Mouse (Mus musculus): ENCODE results near the gene Lgals4.
A peak's percentile ranks its signal among the peaks of the same experiment; 100 is the strongest.

The Lgals4 gene

DNA sequence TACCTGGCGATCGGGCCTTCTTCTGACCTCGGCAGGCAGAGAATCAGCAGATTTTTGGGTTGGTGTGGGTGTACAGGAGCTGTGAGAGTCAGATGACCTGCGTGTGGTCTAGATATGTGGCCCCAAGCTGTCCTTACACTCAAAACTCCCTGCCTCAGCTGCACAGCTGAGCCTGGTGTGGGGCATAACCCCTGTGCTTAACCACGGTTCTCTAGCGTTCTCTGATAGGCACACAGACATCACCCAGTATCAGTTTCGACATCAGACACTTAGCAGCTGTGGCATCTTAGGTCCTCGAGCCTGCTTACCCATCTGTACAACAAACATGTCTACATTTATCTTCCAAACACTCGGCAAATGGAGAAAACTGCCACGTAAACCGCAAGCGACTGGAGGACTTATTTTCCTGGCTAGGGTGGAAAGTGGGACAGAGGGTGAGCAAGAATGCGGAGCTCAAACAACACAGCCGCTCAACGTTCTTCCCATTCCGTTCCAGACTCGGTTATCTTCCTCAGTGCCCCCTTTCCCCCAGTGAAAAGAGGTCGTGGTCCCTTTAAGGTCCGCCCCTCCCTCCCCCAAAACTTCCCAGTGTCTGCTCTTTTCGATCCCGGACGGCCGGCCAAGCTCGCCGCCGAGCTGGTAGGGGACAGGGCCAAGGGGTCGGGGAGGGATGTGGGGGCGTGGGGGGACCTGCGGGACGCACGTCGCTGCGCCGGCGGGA lies 25.3 kb upstream of the Lgals4 start, which contains the start of gene Hnrnpl:
TSS of gene Hnrnpl (plus strand) at position 321 of the 721 bp plus-strand sequence.
- peak; percentile 78 for DNase-seq (ENCODE audit: low read depth)

DNA sequence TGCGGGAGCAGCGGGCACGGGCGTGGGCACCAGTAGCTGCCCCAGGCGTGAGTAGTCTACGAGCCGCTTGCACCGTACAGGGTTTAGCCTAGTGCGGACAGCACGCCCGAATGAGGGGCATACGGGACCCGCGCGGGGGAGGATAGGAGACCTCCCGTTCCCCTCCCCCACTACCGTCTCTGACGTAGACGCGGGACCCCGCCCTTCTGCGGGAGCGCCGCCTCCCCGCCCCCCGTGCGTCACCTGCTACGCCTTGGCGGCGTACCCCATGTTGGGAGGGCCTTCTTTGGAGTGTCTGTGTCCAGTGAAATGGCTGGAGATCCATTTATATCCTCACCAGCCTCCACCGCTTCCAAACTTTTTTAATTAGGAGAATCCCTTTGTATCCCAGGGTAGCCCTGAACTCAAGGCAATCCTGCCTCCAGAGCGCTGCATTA lies 24.7 kb upstream of the Lgals4 start:
- peak; percentile 94 for DNase-seq (ENCODE audit: low read depth)

DNA sequence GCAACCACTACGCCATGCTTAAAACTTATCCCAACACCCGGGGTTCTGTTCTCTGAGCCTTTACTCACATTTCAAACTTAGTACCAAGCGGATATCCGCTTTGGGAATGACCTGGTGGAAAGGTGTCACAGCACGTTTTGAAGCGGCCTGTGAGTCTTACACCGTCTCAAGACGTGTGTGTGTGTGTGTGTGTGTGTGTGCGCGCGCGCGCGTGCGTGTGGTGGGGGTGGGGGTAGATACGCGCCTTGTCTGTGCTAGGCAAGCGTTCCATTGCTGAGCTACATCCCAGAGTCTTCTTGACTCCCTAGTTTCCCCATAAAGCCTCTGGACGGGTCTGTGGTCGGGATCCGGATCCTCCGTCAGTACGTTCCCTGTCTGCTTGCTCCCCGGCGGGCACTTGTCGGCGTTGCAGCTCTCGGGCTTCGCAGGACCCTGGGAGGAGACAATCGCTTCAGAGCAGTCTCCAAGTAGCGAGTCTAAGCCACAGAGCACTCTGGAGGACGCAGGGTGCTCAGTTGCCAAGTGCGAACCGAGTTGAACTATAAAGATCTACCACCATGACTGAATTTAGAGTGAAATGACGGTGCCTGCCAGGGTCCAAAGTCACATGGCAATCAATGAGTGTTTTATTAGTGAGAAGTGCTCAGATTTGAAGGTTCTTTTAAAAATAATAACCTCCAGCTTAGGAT lies 24.1 kb upstream of the Lgals4 start:
- peak; percentile 92 for DNase-seq (ENCODE audit: low read depth)

DNA sequence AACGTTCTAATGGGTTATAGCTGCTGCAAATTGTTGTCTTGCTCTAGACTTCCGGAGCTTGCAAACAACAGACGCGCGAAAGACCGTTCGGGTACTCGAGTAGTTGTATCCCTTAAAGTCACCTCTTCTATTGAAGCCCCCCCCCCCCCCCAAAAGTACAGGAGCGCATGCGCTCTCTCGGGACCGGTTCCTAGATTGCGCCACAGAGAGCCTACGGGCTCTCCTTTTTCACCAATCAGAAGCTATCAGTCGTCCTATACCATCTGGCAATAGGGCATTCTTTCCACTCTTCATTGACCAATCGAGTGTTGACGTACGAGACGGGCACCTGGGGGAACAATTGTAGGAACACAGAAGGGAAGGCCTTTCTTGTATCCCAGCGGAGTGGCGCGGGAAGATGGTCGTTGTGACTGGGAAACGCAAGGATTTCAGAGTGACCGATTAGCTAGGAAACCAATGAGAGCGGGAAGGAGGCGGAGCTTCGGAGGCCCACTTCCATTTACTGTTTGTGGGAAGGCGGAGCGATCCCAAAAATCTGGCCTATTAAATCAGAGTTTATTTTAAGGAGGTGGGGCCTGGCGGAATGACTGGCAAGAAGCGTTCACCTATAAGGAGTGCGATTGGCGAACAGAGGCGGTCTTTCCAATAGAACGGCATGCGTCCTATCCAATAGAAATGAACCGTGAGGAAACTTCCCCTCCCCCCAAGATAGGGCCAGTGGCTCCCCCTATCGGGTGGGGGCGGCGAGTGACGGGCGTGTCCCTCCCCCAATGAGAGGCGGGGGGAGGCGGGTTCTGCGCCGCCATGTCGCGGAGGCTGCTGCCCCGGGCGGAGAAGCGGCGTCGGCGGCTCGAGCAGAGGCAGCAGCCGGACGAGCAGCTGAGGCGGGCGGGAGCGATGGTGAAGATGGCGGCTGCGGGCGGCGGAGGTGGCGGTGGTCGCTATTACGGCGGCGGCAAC lies 23.3 kb upstream of the Lgals4 start:
- DNase-seq (ENCODE audit: low read depth) = peak; percentile 100

DNA sequence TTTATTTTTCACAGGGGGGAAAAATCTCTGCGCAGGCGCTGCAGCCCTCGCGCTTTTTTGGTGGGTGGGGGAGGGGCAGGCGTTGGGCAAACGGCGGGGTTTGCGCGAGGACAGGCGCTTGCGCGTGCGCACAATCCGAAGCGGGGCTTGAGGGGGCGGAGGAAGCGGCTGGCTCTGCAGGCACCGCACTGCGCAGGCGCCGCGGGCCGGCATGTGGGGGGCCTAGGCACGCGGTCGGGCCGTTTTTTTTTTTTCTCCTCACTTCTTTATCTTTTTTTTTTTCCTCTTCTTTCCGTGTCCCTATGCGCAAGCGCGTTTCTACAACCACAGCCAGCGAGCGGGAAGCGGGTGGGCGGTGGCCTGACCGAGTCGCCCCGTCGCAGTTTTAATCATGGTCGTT lies 22.4 kb upstream of the Lgals4 start:
- peak; percentile 97 for DNase-seq (ENCODE audit: low read depth)

DNA sequence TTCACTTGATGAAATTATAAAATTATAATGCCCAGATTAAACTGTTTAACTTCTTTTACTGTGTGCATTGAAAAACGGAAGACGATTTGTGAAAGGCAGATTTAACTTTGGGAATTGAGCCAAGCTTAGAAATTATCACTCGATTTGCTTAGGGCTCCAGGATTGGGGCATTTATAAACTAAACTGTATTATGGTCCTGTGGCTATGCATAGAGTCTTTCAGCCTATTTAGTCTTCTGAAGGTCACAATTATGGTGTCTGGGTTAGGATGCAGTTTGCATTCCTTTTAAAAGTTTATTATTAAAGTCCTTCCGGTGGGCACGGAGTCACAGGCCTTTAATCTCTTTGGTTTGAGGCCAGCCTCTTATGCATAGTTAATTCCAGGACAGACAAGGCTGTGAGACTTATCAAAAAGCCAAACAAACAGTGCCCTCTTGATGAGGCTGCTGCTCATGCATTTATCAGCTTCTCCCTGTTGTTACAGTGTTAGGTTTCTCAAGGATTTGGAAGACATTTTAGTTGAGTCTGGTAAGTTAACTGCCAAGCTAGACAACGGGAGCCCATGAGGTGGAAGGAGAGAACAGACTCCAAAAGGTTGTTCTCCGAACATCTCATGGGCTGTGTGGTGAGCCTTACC lies 21.9 kb upstream of the Lgals4 start:
- DNase-seq (ENCODE audit: low read depth) = no peak

DNA sequence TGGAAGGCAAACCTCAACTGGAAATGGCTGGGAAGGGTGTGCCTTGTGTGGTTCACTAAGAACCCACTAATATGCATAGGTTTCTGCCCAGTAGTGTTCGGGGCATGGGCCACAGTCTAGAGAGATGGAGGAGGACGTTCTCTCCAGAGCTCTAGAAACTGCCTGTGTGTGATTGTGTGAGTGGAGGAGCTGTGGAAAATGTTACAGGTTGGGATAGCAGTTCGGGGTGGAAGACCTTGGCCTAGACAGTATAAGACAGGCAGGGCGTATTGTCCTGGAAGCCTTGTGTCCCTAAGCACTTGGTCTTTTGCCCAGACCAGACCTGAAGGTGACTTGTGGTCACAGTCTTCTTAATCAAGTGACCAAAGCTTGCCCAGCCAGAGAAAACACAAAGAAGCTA lies 21.2 kb upstream of the Lgals4 start:
- no peak for DNase-seq (ENCODE audit: low read depth)

DNA sequence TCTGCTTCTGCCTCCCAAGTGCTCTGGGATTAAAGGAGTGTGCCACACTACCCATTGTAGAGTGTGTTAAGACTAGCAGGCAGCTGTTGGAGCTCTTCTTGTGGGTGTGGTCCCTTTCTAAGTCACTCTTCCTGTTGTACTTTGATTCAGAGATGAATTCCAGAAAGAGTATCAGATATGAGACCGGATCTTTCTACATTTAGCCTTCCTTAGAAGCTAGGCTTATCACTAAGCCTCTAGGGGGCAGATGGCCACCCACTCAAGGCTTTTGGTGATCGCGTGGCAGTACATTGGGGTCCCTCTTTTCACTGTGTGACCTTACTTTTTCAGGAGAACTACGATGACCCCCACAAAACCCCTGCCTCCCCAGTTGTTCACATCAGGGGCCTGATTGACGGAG lies 20.7 kb upstream of the Lgals4 start:
- peak; percentile 71 for DNase-seq (ENCODE audit: low read depth)

DNA sequence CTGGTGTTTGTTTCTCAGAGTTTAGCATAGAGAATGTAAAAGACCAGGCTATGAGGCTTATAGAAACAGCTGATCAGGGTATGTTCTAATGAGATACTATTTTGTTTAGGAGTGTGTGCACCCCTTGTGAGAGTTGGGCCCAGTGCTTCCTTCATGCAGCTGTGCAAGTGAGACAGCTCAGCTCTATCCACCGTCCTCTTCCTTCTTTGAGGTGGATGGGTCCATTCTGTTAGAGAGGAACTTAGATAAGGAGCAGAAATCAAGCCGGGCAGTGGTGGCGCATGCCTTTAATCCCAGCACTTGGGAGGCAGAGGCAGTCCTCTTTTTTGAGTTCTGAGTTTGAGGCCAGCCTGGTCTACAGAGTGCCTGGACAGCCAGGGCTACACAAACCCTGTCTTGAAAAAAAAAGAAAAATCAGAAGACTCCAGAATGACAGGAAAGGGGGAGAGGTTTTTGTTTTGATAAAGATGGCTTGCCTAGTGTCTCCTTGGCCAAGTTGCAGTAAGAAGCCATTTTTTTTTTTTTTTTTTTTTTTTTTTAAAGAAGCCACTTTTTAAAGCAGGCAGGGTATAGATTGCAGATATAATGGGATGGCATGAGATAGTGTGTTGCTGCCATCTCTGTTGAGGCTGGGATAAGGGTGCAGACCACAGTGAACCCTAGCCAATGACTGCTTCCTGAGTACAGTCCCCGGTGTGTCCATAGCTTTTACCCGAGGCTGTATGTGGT lies 19.2 kb upstream of the Lgals4 start:
- DNase-seq (ENCODE audit: low read depth) = no peak

DNA sequence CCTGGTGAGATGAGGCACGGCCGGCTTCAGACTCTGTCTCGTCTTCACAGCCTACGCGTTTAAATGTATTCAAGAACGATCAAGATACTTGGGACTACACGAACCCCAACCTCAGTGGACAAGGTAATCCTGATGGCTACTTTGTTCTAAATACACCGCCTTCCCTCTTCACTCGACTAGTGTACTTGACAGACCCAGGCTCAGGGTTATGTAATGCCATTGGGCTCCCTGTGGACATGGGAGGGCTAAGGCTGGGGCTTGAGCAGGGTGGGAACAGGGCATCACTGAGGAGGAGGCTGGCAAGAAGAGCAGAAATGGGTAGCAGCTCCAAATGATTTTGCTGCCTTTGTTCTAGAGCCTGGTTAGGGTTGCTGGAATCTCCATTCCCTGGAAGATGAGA lies 18.4 kb upstream of the Lgals4 start:
- no peak for DNase-seq (ENCODE audit: low read depth)

DNA sequence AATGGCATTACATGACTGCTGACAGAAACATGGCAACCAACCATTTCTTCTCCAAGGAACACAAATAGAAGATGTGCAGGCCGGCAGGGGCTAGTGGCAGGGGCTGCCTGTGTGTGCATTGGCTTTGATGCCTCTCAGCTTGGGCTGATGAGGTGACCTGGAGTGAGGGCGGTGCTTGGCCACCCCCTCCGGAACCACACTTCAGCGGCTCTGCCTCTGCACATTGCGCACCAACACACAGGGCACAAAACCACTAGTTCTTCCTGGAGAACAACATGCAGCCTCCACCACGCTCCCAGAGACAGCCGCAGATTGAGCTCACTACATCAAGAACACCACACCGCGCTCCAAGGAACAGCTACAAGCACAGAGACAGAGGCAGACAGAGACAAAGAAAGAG lies 17.5 kb upstream of the Lgals4 start:
- DNase-seq (ENCODE audit: low read depth) = no peak

DNA sequence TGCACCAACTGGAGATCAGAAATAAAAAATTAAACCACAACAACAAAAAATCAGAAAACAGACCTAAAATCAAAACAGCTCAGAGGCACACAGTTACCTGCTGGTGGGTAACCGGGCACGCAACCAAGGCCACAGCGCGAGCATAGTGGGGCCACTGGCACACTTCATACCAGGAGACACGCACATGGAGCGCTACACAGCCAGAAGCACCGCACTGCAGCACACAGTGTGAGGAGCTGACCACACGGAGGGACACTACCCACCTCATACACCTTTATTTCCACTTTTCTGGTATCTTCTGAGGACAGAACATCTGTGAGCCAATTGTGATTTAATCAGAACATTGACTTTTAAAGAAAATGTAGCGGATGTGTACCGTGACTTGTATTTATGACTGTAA lies 16.7 kb upstream of the Lgals4 start:
- no peak for DNase-seq (ENCODE audit: low read depth)

DNA sequence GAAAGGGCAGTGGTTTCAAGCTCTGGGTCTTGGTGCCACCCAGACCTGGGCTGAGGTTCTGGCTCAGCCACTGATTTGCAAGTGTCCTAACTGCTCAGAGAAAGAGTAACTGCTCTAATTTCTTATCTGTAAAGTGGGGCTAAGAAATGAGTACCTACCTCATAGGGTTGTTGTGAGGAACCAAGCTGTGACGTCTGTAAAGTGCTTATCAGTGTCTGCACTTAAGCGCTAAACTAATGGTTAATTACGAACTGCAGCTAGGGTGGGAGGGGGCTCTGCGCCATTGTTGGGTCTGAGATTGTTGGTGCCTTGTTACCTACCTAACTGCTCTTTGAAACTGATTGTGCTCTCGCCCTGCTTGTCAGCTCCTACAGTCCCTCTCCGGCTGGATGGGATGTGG lies 16.1 kb upstream of the Lgals4 start:
- no peak for DNase-seq (ENCODE audit: low read depth)

DNA sequence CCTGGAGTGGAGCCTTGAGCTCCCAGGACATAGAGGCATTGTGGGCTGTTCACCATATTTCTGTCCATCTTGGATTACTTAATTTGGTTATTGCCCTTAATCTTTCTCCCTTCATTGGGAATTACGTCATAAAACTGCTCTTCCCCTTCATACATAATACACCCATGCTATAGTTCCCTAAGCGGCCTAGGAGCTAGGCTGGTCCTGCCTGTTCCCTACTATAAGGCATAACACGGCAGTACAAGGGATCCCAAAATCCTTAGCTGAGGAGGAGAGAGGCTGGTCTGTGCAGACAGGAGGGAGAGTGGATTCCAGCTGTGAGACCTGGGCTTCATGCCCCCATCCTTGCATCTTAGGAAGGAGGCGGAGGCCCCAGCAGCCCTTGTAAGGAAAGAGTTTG lies 15.7 kb upstream of the Lgals4 start:
- no peak for DNase-seq (ENCODE audit: low read depth)

DNA sequence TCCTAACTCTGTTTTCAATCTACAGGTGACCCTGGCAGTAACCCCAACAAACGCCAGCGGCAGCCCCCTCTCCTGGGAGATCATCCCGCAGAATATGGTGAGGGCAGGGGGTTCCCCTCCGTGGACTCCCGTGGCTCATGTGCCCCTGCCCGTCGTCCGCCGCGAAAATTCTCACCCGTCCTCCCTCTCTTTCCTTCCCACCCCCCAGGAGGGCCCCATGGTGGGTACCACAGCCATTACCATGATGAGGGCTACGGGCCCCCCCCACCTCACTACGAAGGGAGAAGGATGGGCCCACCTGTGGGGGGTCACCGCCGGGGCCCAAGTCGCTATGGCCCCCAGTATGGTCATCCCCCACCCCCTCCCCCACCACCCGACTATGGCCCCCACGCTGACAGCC lies 15.2 kb upstream of the Lgals4 start:
- DNase-seq (ENCODE audit: low read depth) = no peak

DNA sequence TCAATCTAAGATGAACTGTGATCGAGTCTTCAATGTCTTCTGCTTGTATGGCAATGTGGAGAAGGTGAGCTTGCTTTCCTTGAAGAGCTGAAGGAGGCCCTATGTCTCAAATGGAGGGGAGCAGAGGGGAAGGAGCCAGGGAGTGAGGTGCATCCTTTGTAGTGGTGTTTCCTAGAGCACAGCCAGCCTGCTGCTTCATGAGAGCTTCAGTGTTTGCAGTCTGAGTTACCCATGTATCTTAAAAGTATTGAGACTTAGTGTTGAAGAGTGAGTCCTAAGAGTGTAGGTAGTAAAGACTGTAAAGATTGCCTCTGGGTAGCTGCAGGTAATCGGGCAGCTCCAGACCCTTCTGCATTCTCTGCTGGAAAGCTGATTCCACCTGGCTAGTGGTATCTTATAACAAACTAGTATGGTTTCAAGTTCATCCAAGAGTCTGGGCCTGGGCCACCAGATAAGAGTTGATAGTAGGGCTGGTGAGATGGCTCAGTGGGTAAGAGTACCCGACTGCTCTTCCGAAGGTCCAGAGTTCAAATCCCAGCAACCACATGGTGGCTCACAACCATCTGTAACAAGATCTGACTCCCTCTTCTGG lies 14.7 kb upstream of the Lgals4 start:
- DNase-seq (ENCODE audit: low read depth) = no peak

DNA sequence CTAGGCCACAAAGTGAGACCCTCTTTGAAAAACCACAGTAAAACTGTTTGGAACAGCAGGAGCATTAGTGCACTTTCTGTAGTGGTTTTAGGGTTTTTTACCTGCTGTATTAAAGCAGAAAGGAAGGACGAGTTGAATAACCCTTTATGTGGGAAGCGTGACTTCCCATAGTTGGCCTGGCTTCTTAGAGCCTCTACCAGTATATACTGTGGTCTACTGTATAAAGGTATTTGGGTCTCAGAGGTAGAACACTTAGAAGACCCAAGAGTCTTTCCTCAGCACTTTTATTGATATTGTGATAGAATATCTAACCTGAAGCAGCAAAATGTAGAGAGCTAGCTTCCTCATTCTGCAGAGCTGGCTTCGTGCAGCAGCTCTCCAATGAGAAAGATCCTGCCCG lies 14.1 kb upstream of the Lgals4 start:
- no peak for DNase-seq (ENCODE audit: low read depth)

DNA sequence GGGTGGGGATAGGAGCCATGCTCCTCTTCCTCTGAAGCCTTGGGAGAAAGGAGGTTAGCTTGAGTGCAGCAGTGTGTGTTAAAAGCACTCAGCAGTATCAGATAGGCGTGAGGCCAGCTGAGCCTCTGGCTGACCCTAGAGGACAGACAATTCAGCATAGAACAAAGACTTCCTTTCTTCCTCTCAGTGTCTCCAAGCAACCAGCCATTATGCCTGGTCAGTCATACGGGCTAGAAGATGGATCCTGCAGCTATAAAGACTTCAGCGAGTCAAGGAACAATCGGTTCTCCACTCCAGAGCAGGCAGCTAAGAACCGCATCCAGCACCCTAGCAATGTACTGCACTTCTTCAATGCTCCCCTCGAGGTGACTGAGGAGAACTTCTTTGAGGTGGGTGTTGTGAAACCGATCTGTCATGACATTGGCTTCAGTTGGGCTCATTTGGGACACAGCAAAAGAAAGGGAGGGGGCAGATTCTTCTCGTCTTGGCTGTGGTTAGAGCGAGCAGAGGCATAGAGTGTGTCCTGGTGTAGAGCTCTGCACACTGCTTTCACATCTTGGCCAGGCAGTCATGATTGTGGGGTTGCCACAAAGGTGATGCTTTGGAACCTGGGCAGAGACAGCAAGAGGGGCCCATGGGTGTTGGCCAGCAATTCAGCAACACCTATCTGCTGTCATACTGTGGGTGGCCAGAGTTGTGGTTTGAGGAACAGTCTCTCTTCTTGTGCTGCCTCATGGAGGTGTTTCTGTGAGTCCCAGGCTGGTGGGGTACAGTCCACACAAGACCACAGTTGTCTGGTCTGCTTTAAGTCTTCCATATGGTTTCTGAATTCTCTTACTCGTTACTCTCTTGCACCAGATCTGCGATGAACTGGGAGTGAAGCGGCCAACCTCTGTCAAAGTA lies 13.0 kb upstream of the Lgals4 start:
- peak; percentile 36 for DNase-seq (ENCODE audit: low read depth)

DNA sequence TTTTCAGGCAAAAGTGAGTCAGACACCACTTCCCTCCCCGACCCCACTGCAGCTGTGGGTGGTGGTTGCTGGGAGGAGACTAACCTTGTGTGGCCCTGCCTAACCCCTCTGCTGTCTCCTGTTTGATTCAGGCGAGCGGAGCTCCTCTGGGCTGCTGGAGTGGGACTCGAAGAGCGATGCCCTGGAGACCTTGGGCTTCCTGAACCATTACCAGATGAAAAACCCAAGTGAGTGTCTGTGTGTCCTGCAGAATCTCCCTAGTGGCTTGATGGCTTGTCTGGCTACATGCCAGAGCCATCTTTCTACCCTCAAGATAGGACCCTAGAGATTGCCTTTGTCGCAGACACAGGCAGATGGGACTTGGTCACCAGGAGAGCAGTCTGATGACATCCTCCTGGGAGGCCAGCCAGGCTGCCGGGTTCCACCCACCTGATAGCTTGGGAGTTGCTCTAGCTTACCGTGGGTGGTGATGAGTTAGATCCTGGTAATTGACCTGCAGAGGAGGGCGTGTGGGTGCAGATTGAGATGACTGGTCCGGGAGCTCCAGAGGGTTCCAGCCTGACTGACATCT lies 12.3 kb upstream of the Lgals4 start:
- peak; percentile 85 for DNase-seq (ENCODE audit: low read depth)

DNA sequence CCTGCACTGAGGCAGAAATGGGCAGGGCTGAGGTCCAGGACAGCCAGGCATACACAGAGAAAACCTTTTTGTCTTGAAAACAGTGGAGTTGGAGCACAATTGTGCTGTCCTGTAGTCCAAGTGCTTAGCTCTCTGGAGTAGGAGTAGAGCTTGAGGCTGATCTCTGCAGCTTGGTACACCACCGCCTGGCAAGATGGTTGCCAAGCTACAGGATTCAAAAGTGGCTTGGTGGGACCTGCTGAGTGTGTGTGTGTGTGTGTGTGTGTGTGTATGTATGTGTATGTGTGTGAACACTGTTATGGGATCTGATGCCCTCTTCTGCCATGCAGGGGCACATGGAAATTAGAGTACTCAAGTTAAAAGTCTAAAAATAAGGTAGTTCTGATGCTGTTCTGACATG lies 11.1 kb upstream of the Lgals4 start:
- no peak for DNase-seq (ENCODE audit: low read depth)

Data from 416B (cell line).